Mouse (Mus musculus): ENCODE measurements around the gene Sltm. TPM values are rescaled to one million over a fixed set of nuclear protein-coding genes. Genes with fewer than 3 reads are reported as not detected.
A peak's percentile ranks its signal among the peaks of the same experiment; 100 is the strongest.

The Sltm gene
- 121 to 160 TPM (median 139 TPM) in 3 replicates for total RNA-seq (2017)

DNA sequence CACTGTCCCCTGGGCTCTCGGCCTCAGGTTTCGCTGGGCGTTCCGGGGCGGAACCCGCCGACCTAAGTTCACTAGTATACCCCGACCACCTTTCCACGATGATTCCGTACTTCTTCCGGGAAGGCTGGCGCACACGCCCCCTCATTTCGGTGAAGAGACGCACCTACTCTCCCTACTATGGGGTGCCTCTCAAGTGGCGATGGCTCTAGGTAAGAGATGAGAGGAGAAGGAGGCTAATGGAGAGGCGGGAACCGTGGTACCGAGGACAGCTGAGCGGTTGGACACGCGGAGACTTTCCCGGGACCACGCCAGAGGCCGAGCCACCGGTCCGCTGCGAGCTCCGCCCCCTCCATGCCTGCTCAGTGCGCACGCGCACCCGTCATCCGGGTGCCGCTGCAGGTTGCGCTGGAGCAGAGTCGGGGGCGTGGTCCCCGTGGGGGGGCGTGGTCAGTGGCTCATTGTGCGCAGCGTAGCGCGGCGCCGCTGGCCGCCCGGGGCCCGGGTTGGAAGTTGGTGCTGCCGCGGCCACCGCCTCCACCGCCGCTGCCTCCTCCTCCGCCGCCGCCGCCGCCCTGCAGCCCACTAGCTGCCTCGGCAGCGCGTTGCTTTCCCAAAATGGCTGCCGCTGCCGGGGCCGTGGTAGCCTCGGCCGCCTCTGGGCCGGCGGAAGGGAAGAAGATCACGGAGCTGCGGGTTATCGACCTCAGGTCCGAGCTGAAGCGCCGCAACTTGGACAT lies at the start of gene Sltm:
Gene Sltm, plus strand, starts transcription at position 450 of the 737 bp plus-strand sequence.
- peak; percentile 91 for ATAC-seq (replicated peaks; ENCODE audit: insufficient number of reproducible peaks, low FRiP score, low TSS enrichment, poor library complexity, severe bottlenecking)

- ATAC-seq (replicated peaks; ENCODE audit: insufficient number of reproducible peaks, low FRiP score, low TSS enrichment, poor library complexity, severe bottlenecking) = no peak
Observed at GRCm38 (mm10) chr9:70493038-70493437, 49.5 kb upstream of the Sltm start.

GRCm38 (mm10) chr9:70496990-70497389 lies 45.6 kb upstream of the Sltm start:
- ATAC-seq (replicated peaks; ENCODE audit: insufficient number of reproducible peaks, low FRiP score, low TSS enrichment, poor library complexity, severe bottlenecking) = no peak

- ATAC-seq (replicated peaks; ENCODE audit: insufficient number of reproducible peaks, low FRiP score, low TSS enrichment, poor library complexity, severe bottlenecking) = no peak
Observed at GRCm38 (mm10) chr9:70502284-70503014, 40.1 kb upstream of the Sltm start.

DNA sequence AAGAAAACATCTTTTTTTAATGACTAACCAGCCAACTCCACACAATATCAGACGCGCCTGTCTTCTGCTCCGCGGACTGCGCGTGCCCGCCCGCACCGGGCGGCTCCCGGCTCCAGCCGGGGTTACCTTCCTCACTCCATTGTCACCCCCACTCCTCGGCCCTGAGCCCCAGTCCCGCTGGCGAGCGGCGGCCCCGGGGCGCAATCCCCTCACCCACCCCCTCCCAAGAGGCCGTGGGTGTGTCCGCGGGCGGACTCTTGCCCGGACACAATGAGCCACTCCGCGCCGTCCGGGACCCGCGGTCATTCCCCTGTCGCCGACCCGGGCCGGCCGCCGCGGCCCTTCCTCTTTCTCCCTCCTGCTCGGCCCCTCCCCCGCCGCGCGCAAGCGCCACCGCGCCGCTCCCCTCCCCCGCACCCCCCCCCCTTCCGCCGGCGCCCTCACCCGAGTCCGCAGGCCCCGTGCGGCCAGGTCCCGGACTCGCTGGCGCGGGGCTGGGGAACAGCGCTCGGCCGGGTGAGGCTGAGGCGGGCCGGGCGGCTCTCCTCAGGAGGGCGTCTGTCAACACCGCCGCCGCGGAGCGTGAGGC lies 39.4 kb upstream of the Sltm start:
- ATAC-seq (replicated peaks; ENCODE audit: insufficient number of reproducible peaks, low FRiP score, low TSS enrichment, poor library complexity, severe bottlenecking) = peak; percentile 42; the same call in 1 of the 2 replicates

DNA sequence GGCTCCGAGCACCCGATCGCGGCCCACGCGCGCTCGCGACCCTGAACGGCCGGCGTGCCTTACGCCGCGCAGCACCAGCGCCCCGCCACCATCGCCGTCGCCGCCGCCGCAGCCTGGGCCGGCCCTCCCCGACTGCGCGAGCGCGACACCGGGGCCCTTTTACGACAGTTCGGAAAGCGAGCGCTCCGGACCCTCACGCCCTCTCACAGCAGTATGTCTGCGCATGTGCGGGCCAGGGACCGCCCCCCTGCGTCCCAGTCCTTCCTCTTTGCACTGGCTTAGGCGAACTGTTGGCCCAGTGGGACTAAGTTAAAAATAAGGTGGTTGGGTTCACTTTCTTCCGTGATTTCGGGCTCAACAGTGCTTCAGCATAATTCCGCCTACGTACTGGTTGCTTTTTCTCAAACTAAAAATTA lies 38.9 kb upstream of the Sltm start, which contains the start of gene Rnf111:
Gene Rnf111, minus strand, starts transcription at position 100 of the 416 bp plus-strand sequence.
- ATAC-seq (replicated peaks; ENCODE audit: insufficient number of reproducible peaks, low FRiP score, low TSS enrichment, poor library complexity, severe bottlenecking) = peak; percentile 99

GRCm38 (mm10) chr9:70506186-70506585 lies 36.4 kb upstream of the Sltm start:
- ATAC-seq (replicated peaks; ENCODE audit: insufficient number of reproducible peaks, low FRiP score, low TSS enrichment, poor library complexity, severe bottlenecking) = no peak

DNA sequence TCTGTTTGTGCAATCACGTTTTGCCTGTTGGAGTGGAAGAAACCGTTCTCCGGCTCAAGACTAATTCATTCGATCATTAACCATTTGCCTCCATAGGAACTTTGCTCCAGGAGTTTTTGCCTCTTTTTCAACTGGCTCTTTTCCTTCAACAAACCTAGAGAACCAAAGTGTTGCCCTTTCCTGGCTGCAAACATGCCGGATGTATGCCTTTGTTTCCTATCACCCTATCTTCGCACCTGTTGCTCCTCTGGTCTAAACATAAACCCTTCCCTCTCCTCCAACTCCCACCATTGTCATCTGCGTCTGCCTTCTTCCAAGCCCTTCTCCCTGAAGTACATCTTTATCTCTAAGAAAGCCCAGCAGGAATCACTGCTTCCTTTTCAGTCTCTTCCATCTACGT lies 35.8 kb upstream of the Sltm start:
- ATAC-seq (replicated peaks; ENCODE audit: insufficient number of reproducible peaks, low FRiP score, low TSS enrichment, poor library complexity, severe bottlenecking) = no peak

DNA sequence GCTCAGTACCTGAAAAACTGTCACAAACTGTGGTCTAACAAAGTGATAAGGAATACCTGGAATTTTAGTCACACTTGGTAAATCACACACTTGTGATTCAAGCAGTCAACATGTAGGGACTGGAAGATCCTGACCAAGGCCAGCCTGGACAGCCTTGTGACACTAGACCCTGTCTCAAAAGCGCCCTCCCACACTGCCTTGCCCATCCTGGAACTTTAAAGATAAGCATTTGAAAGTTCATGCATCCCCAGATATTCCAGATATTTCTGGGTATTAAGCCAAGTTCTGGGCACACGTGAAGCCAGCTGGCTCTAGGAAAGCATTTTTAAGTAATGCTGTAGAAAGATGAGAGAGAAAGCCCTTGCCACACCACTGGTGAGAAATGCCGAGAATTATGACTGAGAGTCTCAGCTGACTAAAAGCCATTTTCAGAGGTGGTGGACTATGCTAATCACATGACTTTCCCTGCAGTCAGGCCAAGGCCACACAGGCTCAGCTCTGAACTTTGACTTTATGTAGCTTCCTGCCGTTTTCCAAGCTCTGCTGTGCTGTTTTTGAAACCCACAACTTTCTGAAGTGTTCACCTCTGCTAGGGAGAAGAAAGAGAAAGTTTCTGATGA lies 32.5 kb upstream of the Sltm start:
- ATAC-seq (replicated peaks; ENCODE audit: insufficient number of reproducible peaks, low FRiP score, low TSS enrichment, poor library complexity, severe bottlenecking) = no peak

GRCm38 (mm10) chr9:70510998-70511583 lies 31.5 kb upstream of the Sltm start:
- no peak for ATAC-seq (replicated peaks; ENCODE audit: insufficient number of reproducible peaks, low FRiP score, low TSS enrichment, poor library complexity, severe bottlenecking)

- no peak for ATAC-seq (replicated peaks; ENCODE audit: insufficient number of reproducible peaks, low FRiP score, low TSS enrichment, poor library complexity, severe bottlenecking)
Observed at GRCm38 (mm10) chr9:70511681-70512080, 30.9 kb upstream of the Sltm start.

DNA sequence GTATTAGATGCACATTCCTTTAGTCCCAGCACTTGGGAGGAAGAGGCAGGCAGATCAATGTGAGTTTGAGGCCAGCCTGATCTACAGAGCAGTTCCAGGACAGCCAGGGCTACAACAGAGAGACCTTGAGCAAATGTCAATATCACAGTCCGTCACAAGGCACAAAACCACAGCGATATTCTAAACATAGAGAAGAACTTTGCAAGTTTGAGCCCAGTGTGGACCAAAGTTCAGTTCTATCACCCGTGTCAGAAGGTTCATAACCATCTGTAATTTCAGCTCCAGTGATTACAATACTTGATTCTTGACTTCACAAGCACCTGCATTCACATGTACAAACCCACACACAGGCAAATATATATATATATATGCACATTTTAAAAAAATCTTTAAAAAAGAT lies 21.9 kb upstream of the Sltm start:
- no peak for ATAC-seq (replicated peaks; ENCODE audit: insufficient number of reproducible peaks, low FRiP score, low TSS enrichment, poor library complexity, severe bottlenecking)

- ATAC-seq (replicated peaks; ENCODE audit: insufficient number of reproducible peaks, low FRiP score, low TSS enrichment, poor library complexity, severe bottlenecking) = no peak
Observed at GRCm38 (mm10) chr9:70523813-70524212, 18.7 kb upstream of the Sltm start.

DNA sequence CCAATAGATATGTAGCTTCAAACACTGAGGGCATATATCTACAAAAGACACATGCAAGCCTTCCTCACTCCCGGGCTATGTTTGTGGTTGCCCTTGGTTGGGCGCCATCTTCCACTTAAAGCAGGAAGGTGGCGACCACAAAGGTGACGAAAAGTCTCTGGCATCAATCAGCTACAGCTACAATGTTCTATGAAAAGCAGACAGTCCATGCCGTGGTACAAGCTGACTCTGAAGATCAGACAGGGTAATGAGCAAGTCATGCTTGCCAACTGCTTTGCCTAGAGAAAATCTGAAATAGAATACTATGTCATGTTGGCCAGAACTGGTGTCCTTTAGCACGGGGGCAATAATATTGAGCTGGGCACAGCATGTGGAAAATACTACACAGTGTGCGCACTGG lies 18.2 kb upstream of the Sltm start:
- ATAC-seq (replicated peaks; ENCODE audit: insufficient number of reproducible peaks, low FRiP score, low TSS enrichment, poor library complexity, severe bottlenecking) = no peak

DNA sequence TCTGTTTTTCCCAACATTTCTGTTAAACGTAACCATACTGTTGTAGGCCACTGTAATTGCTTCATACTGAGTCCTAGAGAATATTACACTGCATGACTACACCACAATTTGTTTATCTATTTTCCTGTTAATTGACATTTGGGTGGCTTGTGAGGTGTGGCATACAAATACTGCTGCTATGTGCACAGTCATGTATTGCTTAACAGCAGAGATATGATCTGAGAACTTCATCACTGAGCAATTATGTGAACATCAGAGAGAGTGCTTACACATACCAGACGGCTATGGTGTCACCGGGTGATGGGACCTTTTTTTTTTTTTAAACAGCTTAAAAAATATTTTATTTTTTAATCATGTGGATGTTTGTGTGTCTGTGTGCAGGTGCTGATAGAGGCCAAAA lies 9.2 kb upstream of the Sltm start:
- no peak; the same call in 1 of the 2 replicates for ATAC-seq (replicated peaks; ENCODE audit: insufficient number of reproducible peaks, low FRiP score, low TSS enrichment, poor library complexity, severe bottlenecking)

DNA sequence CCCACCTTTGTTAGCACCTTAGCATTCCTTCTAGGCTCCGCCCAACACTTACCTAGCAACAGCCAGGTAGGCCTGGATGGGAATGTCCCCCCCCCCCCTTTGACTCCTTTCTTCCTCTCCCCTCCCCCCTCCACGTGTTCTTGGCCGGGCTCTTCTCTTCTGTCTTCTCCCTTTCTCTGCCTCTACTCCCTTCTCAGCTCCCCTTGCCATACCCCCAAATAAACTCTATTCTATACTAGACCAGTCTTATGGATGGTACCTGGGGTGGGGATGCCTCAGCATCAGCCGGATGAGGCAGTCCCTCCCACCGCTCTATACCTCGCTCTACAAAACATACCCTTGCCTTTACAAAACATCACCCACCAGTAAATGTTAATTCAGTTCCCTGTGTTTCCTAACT lies 970 bp upstream of the Sltm start:
- no peak for ATAC-seq (replicated peaks; ENCODE audit: insufficient number of reproducible peaks, low FRiP score, low TSS enrichment, poor library complexity, severe bottlenecking)

DNA sequence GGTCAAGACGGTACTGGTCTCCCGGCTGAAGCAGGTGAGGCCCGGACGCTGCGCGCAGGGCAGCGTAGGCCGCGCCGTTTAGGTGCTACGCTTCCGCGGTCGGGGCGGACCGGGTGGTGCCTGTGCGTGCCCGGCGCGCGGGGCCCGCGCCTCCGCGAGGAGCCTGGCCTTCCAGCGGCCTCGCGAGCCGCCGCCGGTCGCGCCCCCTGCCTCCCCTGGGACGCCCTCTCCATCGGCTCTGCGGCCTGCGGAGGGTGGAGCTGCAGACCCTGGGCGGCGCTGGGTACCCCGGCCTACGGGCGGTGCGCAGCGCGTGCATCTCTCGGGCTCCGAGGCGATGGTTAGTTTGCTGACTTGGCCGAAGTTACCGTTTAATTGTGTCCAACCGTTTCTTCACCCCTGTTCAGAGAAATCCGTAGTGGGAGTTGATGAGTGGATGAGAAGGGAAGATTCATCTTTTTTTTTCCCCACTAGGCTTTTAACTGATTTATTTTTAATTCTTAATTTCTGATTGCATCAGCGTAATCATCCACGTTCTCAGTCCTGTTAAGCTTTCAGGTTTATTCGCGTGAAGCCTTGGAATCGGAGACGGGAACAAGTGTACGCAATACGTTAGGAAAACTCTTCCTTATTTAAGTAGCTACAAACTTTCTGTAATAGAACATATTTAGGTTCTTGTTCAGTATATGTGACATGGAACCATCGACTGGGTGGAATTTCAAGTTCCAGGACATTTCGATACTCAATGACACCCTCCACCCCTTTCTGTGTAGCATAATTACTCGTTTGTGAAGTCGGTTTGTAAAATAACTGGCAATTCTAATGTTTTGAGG lies 710 bp downstream of the Sltm start:
- ATAC-seq (replicated peaks; ENCODE audit: insufficient number of reproducible peaks, low FRiP score, low TSS enrichment, poor library complexity, severe bottlenecking) = peak; percentile 14; the same call in 1 of the 2 replicates

GRCm38 (mm10) chr9:70543985-70544384 lies 1.4 kb downstream of the Sltm start:
- no peak for ATAC-seq (replicated peaks; ENCODE audit: insufficient number of reproducible peaks, low FRiP score, low TSS enrichment, poor library complexity, severe bottlenecking)
